Mouse (Mus musculus) liver, adult (tissue): ENCODE measurements around the gene Arhgap42.

Experiments
- GATA4 ChIP-seq: IDR thresholded peaks from 2 replicates; pipeline ENCODE4 v1.6.1; 2014; ENCODE audit warnings: mild to moderate bottlenecking, low read length; ENCODE audit not compliant: insufficient replicate concordance

Gene Arhgap42

DNA sequence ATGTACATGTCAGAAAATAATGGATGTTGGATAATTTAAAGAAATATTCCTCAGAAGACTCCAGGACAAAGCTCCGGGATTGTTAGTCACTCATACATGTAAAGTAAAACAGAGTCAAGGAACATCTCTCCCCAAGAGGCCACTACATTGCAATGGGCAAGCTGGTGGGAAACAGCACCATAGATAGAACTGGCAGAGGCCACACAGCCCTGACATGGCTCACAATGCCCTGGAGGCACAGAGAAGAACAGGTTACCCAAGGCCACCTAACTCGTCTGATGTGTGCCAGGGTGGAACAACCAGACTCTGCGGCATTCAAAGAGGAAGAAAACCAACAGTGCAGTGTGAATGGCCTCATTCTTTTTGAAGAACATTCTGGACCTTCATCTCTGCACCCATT, 50.7 kb downstream of the Arhgap42 start:
- no peak for TF ChIP-seq GATA4

DNA sequence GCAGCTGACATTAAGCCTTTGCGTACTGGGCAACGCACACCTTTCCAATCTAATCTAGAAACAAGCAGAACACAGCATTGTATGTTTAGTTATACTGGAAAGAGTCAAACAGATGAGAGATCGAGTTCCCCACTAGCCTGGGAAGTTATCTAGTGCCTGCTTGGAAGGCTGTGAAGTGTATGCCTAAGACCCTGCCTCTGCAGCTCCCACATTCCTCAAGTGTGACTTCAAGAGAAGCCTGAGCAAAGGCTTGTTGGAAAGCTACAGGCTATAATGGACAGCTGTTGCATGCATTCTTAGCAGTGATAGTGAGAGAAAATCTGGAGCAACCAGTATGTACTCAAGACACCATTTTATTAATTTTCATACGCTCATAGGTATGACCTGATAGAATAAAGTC, 61.2 kb downstream of the Arhgap42 start:
- TF ChIP-seq GATA4, result no peak

DNA sequence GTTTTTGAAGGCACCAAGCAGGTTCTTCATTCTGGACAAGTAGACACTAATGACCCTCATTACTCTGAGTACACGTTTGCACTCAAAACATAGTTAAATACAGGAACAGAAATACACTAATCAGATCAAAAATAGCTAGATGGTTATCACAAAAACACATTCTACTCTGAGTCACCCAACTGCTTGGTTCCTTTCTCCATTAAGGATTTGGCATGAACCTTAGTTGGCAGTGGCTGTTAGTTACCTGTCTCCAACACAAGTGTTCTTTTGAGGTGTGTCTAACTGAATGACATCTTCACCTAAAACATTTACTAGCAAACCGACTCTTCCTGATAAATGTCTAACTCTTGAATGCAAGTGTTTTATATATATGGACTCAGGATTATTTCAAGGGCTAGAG, 64.0 kb downstream of the Arhgap42 start:
- TF ChIP-seq GATA4, result no peak

DNA sequence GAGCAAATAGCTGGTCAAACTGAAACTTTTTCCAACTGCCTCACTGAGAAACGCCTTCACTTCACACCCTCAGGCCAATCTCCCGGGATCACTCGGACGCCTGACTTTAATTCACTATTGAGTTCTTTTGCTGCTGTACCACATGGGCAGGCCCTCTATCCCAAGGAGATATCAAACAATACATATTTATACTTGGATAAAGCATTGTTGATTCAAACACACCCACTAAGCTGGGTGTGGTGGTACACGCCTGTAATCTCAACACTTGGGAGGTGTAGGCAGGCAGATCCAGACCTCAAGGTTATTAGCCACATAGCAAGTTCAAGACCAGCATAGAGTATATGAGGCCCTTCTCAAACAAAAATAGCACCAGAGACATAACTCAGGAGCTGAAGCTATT, 64.7 kb downstream of the Arhgap42 start:
- no peak for TF ChIP-seq GATA4

DNA sequence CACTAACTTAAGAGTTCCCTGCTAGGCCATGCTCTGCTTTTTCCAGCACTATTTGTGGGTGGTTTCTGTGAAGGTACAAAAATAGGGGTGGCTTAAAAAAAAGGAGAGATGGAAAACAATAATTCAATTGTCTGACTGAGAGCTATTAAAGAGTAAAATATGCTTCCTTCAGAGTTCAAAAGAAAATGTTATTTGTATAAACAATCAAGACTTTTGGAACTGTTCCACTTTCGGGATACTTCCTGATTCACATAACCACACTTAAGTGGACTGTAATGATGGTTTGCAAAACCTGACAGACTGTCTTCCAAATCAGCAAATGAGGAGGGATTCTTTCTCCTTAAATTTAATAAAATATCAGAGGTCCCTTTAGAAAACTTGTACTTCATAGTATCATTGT, 65.8 kb downstream of the Arhgap42 start:
- TF ChIP-seq GATA4, result no peak

DNA sequence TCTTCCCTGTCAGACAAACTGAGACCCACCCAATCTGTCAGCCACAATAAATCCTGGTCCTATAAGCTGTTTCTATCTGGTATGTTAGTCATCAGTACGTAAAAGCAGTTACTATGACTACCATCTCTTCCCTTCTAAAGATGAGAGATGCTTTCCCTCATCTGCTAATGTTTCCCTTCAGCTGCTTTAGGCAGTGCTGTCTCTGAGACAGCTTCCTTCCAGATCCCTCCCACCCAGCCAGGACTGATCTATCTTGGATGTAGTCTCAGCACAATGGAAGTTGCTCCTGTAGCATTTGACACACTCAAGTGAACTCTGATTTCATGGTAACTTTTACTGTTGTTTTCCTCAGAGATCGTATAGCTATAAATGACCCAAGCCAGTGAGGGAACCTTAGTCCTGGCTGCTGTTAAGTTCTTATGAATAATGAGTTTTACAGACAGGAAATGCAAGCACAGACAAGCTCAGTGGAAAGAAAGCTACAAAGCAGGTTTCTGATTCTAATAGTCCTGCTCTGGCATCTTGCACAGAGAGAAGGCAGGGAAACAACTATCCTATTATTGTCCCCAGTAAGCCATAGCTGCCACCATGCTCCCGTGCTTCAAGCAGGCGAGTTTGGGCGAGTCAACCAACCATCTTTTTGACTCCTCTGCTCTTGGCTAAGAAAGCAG, 67.6 kb downstream of the Arhgap42 start:
- TF ChIP-seq GATA4, result no peak

DNA sequence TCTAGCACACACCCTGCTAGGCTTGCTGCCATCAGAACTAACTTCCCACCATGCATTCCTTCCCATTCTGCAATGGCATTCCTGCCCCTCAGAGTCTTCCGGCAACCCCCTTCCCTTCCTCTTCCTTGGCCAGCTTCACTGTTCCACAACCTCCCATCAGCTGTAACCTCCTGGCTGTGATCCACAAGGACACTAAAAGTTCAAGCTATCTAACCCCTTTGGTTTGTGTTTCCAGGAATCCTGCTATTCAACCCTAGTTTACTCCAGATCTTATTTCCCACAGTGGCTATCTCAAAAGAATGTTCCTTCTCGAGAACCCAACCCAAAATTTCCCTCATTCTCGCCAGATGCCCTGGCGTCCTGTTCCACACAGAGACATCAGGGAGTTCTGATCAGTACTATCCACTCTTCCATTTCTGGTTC, 73.2 kb downstream of the Arhgap42 start:
- peak; percentile 32; the same call in 1 of the 2 replicates for TF ChIP-seq GATA4

DNA sequence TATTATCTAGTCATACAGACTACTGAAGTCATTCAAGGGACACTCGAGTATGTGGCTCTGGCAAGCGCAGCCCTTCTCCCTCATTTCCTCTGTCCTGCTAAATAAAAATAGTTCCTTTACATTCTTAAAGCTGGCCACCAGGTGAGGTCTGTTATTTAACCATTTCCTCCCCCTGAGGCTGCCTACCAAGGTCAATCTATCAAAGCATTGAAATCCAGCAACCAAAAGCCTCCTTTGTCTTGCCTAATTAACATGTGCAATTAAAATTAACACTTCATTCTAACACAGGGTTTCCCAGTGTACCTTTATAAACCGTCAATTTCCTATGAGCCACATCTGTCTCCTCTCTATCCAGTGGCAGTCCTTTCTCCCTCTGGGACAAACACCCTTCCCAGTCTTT, 78.2 kb downstream of the Arhgap42 start:
- TF ChIP-seq GATA4, result no peak

DNA sequence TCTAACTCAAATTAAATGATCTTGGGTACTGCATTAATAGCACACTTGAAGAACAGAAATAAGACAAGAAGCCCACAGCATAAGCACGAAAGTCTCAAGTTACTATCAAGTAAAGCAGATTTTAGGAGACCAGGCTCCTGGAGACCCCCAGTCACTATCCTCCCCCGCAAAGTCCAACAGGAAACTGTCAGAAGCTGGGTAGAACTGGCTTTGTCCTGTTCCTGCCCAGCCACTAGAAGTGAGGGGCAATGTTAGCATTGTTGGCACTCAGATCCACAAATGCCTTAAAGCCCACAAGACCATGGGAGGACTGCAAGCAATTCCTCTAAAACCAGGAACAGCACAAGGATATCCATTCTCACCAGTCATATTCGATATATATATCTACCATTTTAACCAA, 80.7 kb downstream of the Arhgap42 start:
- TF ChIP-seq GATA4, result no peak

DNA sequence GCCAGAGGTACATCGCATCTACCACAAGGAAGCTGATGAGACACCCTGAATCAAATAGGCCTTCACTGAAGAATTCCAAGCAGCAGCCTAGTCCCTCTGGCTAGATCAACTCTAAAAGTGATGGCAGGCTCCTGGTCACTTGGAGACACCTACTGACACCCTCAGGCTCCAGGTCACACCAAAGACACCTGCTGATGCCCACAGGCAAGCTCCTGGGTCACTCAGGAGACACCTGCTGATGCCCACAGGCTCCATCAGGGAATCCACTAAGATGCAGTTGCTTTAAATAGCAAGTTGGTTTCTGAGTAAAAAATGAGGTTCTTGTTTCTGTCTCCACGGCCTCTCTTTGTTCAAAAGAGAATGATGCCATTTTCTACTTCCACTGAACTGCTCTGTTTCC, 81.5 kb downstream of the Arhgap42 start:
- no peak for TF ChIP-seq GATA4

DNA sequence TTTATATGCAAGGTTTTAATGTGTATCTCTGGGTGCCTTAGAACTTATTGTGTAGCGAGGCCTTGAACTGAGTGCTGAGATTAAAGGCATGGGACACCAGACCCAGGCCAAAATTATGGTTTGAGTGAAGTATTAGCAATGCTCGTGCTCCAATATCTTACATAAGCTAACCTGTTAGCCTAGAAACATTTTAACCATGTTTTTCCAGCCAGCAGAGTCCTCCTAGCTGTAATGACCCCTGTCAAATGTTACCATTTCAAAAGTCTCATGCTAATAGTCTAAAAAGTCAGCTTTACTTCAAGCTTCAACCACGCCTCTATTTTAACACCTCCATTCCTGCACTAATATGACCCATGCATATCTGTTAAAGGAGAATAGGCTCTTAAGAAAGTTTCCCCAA, 84.3 kb downstream of the Arhgap42 start:
- TF ChIP-seq GATA4, result no peak

DNA sequence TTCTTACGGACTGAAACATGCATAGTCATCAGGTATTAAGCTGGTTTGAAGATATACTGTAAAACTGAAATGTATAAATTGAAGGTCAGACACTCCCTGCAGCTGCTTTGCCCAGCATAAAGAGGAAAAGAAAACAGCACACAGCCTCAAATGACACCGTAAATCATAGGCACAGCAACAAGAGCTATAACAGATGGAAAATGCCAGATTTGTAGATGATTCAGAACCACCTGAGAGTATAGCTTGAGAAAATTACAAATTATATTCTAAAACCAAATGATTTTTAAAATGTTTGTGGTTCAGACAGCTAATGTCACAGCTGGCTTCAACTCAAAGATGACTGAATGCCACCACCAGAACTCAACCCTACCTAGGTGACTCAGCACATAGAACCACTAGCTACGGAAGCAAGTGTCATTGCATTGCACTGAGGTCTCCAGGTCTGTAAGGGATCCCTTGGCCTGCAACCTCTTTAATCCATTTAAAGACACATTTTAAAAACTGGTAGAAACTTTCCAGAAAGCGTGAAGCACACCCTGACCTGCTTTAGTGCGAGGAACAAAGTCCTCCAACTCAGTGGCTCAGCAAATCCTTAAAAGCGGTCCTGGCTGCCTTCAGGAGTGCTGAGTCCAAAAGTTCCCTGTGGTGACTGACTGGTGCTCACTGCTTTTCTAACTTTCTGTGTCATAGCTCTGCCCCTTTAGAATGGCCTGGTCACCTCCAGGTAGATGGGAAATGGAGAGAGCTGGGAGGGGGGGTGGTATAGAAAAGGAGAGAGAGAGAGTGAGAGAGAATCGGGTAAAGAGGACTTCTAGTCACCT, 94.4 kb downstream of the Arhgap42 start:
- TF ChIP-seq GATA4, result no peak

DNA sequence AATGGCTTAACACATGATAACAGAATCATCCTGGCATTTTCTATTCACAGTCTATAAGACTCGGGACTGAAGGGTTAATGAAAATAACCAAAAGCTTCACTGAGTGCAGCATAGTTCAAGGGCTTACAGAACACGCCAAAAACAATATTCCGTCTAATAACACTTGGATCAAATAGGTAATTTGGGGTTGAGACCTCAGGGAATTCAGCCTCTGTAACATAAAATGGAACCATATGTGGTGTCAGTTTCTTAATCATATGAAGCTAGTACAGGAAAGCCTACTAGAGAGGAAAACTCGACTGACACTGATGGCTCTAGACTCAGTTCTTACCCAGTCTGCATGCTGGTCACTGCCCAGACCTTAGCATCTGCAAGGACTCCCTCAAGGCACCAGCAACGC, 95.8 kb downstream of the Arhgap42 start:
- no peak for TF ChIP-seq GATA4

DNA sequence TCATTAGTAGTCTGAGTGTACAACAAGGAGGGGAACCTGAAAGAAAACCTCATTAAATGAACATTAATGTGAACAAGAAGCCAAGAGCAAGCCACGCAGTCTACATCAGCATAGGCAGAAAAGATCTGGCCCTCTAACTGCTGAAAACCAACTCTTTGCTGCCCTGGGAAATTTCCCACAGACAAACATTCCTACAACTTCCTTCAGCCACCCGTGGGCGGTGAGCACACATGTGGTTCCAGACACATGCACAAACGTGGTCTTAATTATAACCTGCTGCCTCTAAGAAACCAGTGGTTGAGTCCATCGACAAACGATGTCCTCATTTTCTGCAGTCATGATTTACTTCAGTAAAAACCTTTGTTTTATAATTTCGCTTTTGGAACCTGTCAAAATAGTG, 96.3 kb downstream of the Arhgap42 start:
- TF ChIP-seq GATA4, result no peak

DNA sequence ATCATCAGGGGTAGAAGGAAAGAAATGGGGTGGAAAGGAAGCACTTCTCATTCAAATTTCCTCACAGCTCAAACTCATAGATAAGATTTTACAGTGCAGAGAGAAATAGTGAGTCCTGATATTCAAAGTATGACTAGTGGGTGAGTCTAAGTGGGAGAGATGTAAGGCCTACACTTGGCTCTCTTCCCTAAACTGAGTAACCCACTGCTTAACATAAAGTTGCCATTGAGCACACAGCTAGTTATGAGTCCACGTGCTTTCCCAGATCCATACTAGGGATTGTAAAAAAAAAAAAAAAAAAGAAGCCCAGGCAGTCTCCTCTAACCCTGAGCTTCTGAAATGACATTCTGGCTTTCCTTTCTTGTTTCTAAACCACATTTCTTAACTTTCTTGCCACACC, 96.8 kb downstream of the Arhgap42 start:
- TF ChIP-seq GATA4, result no peak

DNA sequence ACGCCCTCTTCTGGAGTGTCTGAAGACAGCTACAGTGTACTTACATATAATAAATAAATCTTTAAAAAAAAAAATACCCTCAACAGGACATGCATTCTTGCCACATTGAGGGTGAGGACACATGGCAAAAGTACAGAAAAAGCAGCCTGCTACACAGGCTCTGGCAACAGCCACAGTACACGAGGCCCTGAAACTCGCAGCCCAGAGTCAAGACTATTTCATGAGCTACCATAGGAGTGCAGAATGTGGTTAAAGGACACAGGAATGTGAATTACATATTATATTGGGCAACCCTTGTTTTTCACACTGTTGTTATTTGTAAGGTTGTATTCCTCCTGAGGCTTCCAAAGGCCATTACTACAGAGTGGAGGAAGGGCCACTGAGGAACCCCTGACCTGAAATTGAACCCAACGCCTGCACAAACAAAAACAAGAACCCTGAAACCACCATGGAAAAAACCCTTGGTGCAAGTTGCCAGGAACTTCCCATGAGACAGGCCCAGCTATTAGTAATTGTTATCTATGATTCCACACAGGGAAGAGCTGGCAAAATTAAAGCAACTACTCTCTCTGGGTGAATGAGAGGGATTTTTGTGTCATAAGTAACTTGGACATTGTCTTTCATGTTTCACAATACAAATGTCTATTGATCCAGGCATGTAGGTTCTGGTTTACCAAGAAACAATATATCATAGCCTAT, 109.8 kb downstream of the Arhgap42 start:
- no peak for TF ChIP-seq GATA4
